Mouse (Mus musculus): ENCODE results near the gene Gm21992. TPM values are rescaled to one million over a fixed set of nuclear protein-coding genes. Genes with fewer than 3 reads are reported as not detected.

Gm21992 gene
- polyA plus RNA-seq, 1 experiment from 2014 or later = 17.1 TPM

DNA sequence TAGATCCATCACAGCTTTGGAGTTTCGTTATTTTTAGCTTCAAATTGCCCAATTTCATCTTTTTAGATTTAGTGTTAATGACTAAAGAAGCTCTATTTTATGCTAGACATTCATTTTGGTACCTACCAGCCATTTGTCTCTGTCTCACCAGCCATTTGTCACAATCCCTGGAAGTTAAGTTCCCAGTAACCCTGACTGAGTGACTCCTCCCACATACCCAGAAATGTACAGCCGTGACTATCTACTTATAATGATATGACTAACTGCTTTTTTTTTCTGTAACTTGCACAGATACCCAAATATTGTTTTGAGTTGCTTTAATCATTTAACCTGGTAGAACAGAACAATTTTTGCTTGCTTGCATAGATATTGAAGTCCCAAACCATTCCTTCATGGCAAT is 34.4 kb upstream of the Gm21992 start:
- no peak for DNase-seq (ENCODE audit: low spot score)
- 64% methylated on average over 2 of the region's 2 CpGs for WGBS

DNA sequence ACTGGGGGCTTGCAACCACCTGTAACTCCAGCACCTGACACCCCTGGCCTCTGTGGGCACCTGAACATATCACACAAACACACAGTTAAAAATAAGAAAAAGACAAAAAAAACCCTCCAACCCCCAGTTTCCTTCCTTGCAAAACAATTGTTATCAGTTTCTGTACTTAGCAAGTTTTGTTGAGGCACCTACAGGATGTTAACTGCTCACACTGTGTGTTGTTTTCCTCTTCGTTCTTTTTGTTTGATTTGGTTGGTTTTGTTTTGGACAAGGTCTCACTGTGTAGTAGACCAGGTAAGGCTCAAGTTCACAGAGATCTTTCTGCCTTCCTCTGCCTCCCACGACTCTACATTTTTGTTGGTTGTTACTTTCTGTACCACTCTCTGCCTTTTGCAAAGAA is 31.2 kb upstream of the Gm21992 start:
- WGBS = 73% methylated on average over 2 of the region's 2 CpGs
- Histone ChIP-seq H3K4me3 (ENCODE audit: low read depth, low read length) (no peak overlapping the region), H3K36me3 (ENCODE audit: control insufficient read depth, insufficient read depth, low read length) (0 out of 2 replicates have a peak, but pooled peaks cover 1% of the 10 kb centered on the region)

More for the DNA sequence above, 34.4 kb upstream of the Gm21992 start:
- Histone ChIP-seq H3K27me3 (replicated peaks; ENCODE audit: control insufficient read depth, insufficient read depth, low read length) (peaks cover 12% of the 10 kb centered on the region), H3K4me1 (ENCODE audit: control insufficient read depth, insufficient read depth, low read length) (no peaks in the 10 kb centered on the region), H3K9ac (ENCODE audit: low read depth, low read length) (no peak overlapping the region), H3K9me3 (ENCODE audit: control insufficient read depth, low read length) (no peaks in the 10 kb centered on the region), H3K4me3 (ENCODE audit: low read depth, low read length) (no peak overlapping the region), H3K27ac (replicated peaks; ENCODE audit: low read depth, low read length) (no peak overlapping the region), H3K36me3 (ENCODE audit: control insufficient read depth, insufficient read depth, low read length) (no peaks in the 10 kb centered on the region), H3K4me2 (ENCODE audit: low read depth, low read length) (no peak overlapping the region)
- no peak for ATAC-seq (ENCODE audit: low read depth)

DNA sequence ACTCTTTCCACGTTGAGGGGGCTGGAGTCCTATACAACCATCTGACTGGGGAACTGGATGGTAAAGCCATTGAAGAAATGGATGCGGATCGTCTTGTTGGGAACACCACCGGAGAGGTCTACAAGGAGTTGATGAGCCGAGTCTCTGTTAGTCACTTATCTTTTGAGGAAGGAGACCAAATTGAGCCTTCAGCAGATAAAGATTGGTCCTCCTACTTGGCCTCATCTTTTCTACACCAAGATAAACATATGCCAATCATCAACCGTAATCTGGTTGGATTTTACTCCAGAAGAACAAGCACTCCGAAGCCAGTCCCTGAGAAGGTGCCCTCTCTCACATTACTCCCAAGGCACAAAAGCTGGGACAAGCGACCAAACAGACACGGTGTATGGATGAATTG is 29.4 kb upstream of the Gm21992 start:
- Histone ChIP-seq H3K27me3 (replicated peaks; ENCODE audit: control insufficient read depth, insufficient read depth, low read length) (peaks cover 23% of the 10 kb centered on the region), H3K36me3 (ENCODE audit: control insufficient read depth, insufficient read depth, low read length) (0 out of 2 replicates have a peak, but pooled peaks cover 13% of the 10 kb centered on the region), H3K27ac (replicated peaks; ENCODE audit: low read depth, low read length) (no peak overlapping the region), H3K9me3 (ENCODE audit: control insufficient read depth, low read length) (no peaks in the 10 kb centered on the region), H3K9ac (ENCODE audit: low read depth, low read length) (no peak overlapping the region), H3K4me3 (ENCODE audit: low read depth, low read length) (no peak overlapping the region), H3K4me1 (ENCODE audit: control insufficient read depth, insufficient read depth, low read length) (peaks cover 8% of the 10 kb centered on the region; the same call in 1 of the 2 replicates), H3K4me2 (ENCODE audit: low read depth, low read length) (no peak overlapping the region)
- ATAC-seq (ENCODE audit: low read depth) (no peak), DNase-seq (ENCODE audit: low spot score) (no peak)
- WGBS = 85% methylated on average over 9 of the region's 9 CpGs

More for the DNA sequence above, 31.2 kb upstream of the Gm21992 start:
- peaks cover 8% of the 10 kb centered on the region; the same call in 1 of the 2 replicates for H3K4me1 ChIP-seq (ENCODE audit: control insufficient read depth, insufficient read depth, low read length)
- H3K9me3 ChIP-seq (ENCODE audit: control insufficient read depth, low read length) = no peaks in the 10 kb centered on the region
- no peak for ATAC-seq (ENCODE audit: low read depth)
- no peak for DNase-seq (ENCODE audit: low spot score)
- no peak overlapping the region for H3K27ac ChIP-seq (replicated peaks; ENCODE audit: low read depth, low read length)
- H3K9ac ChIP-seq (ENCODE audit: low read depth, low read length) = no peak overlapping the region
- H3K27me3 ChIP-seq (replicated peaks; ENCODE audit: control insufficient read depth, insufficient read depth, low read length) = peaks cover 23% of the 10 kb centered on the region
- no peak overlapping the region for H3K4me2 ChIP-seq (ENCODE audit: low read depth, low read length)

DNA sequence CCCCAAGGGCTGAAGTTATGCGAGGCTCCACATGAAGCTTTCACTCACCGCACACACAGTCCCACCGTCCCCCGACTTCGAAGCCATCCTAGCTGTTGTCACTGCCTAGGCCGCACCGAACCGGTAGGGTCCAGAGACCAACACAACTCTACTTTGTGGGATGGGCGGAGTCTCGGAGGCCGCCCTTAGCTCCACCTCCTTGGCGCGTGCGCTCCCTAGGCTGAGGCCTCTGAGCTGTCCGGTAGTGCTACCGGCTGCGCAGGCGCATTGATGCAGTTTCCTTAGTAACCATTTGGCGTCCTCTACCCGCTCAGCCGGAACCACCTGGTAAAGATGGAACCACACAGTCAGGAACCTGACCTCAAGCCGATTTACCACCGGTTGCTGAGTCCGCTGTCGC is 27.7 kb upstream of the Gm21992 start, which contains the start of the genes Ccs and Ccdc87:
Gene Ccs (minus strand): TSS at position 184 of the 400 bp plus-strand sequence.
Gene Ccdc87 (plus strand): TSS at position 218 of the 400 bp plus-strand sequence.
- Histone ChIP-seq H3K9ac (ENCODE audit: low read depth, low read length) (peak within 1 kb of the TSS; percentile 77), H3K36me3 (ENCODE audit: control insufficient read depth, insufficient read depth, low read length) (0 out of 2 replicates have a peak, but pooled peaks cover 13% of the 10 kb centered on the region), H3K27me3 (replicated peaks; ENCODE audit: control insufficient read depth, insufficient read depth, low read length) (peaks cover 23% of the 10 kb centered on the region), H3K27ac (replicated peaks; ENCODE audit: low read depth, low read length) (no peak within 1 kb of the TSS; the same call in 1 of the 2 replicates), H3K4me2 (ENCODE audit: low read depth, low read length) (peak within 1 kb of the TSS; percentile 74), H3K9me3 (ENCODE audit: control insufficient read depth, low read length) (no peaks in the 10 kb centered on the region), H3K4me1 (ENCODE audit: control insufficient read depth, insufficient read depth, low read length) (peaks cover 8% of the 10 kb centered on the region; the same call in 1 of the 2 replicates), H3K4me3 (ENCODE audit: low read depth, low read length) (peak within 1 kb of the TSS; percentile 69)
- peak; percentile 99 for ATAC-seq (ENCODE audit: low read depth)
- DNase-seq (ENCODE audit: low spot score) = peak; percentile 97
- under 1% methylated on average over 25 of the region's 25 CpGs for WGBS

DNA sequence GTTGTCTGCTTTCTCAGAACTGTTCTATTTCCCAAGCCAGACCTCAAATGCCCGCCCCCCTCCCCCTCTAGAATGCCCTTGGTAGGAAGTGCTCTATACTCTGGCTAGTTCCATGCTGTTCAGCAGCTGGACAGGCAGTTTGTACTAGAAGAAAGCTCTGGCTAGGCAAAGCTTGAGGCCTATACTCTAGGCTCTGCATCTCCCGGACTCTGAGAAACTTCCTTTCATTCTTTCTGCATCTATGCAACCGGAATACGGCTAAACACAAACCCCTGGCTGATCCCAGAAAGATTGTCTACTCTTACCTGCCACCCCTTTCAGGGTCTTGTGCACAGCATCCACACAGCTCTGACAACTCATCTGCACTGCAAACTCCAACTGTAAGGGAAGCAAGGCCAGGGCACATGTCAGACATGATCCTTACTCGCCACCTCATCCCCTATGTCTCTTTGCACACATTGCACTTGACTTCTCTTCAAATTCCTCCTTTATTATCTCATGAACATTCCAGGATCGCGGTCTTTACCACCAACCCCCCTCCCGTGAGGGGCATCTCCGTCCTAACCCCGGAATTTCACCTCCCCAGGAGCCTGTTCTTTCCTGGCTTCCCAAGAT is 27.2 kb upstream of the Gm21992 start:
- Histone ChIP-seq H3K4me2 (ENCODE audit: low read depth, low read length) (peak overlapping the region; percentile 74), H3K27ac (replicated peaks; ENCODE audit: low read depth, low read length) (no peak overlapping the region; the same call in 1 of the 2 replicates), H3K27me3 (replicated peaks; ENCODE audit: control insufficient read depth, insufficient read depth, low read length) (peaks cover 23% of the 10 kb centered on the region), H3K36me3 (ENCODE audit: control insufficient read depth, insufficient read depth, low read length) (0 out of 2 replicates have a peak, but pooled peaks cover 13% of the 10 kb centered on the region), H3K9me3 (ENCODE audit: control insufficient read depth, low read length) (no peaks in the 10 kb centered on the region), H3K4me1 (ENCODE audit: control insufficient read depth, insufficient read depth, low read length) (peaks cover 8% of the 10 kb centered on the region; the same call in 1 of the 2 replicates), H3K9ac (ENCODE audit: low read depth, low read length) (peak overlapping the region; percentile 77), H3K4me3 (ENCODE audit: low read depth, low read length) (peak overlapping the region; percentile 69)
- 27% methylated on average over 10 of the region's 10 CpGs for WGBS
- DNase-seq (ENCODE audit: low spot score) = no peak
- peak; percentile 16; the same call in 1 of the 2 replicates for ATAC-seq (ENCODE audit: low read depth)

DNA sequence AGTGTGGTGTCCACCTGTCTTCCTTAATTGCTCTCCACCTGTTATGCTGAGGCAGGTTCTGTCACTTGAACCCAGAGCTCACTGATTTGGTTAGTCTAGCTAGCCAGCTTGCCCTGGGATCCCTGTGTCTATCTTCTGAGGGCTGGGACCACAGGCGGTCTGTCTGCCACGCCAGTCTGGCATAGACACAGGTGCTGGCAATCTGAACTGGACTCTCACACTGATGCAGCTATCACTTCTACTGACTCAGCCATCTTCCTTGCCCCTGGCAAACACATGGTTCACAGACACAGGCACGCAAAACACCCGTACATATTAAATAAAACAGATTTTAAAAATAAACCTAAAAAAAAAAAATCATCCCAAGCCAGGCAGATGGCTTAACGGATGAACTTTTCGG is 25.6 kb upstream of the Gm21992 start:
- H3K27ac ChIP-seq (replicated peaks; ENCODE audit: low read depth, low read length) = no peak overlapping the region
- H3K27me3 ChIP-seq (replicated peaks; ENCODE audit: control insufficient read depth, insufficient read depth, low read length) = peaks cover 23% of the 10 kb centered on the region
- 94% methylated on average over 6 of the region's 6 CpGs for WGBS
- H3K4me3 ChIP-seq (ENCODE audit: low read depth, low read length) = no peak overlapping the region
- peaks cover 24% of the 10 kb centered on the region for H3K36me3 ChIP-seq (ENCODE audit: control insufficient read depth, insufficient read depth, low read length)
- ATAC-seq (ENCODE audit: low read depth) (no peak), DNase-seq (ENCODE audit: low spot score) (no peak)
- H3K9me3 ChIP-seq (ENCODE audit: control insufficient read depth, low read length) = no peaks in the 10 kb centered on the region
- no peak overlapping the region for H3K4me2 ChIP-seq (ENCODE audit: low read depth, low read length)
- H3K4me1 ChIP-seq (ENCODE audit: control insufficient read depth, insufficient read depth, low read length) = peaks cover 8% of the 10 kb centered on the region; the same call in 1 of the 2 replicates
- H3K9ac ChIP-seq (ENCODE audit: low read depth, low read length) = no peak overlapping the region

DNA sequence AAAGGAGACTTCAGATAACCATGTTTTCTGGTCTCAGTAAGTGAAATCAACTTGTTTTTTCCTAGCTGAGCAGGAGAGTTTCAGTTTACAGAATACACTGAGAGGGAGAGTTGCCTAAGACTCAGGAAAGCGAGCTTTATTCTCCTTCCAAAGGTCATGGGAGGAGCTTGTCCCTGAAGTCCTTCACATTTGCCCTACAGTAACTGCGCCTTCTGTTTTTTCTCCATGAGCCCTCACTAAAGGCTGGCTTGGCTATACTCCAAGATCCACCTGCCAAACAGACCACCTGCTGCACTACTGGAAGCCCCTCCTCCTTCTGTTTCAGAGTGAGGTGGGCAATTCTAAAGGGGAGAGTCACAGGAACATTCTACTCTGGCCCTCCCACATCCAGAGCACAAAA is 24.7 kb upstream of the Gm21992 start:
- Histone ChIP-seq H3K4me2 (ENCODE audit: low read depth, low read length) (no peak overlapping the region), H3K4me3 (ENCODE audit: low read depth, low read length) (no peak overlapping the region), H3K27ac (replicated peaks; ENCODE audit: low read depth, low read length) (no peak overlapping the region), H3K36me3 (ENCODE audit: control insufficient read depth, insufficient read depth, low read length) (peaks cover 28% of the 10 kb centered on the region), H3K27me3 (replicated peaks; ENCODE audit: control insufficient read depth, insufficient read depth, low read length) (peaks cover 14% of the 10 kb centered on the region), H3K9ac (ENCODE audit: low read depth, low read length) (no peak overlapping the region), H3K9me3 (ENCODE audit: control insufficient read depth, low read length) (no peaks in the 10 kb centered on the region), H3K4me1 (ENCODE audit: control insufficient read depth, insufficient read depth, low read length) (peaks cover 8% of the 10 kb centered on the region; the same call in 1 of the 2 replicates)
- 71% methylated on average over 2 of the region's 2 CpGs for WGBS
- no peak for ATAC-seq (ENCODE audit: low read depth)
- DNase-seq (ENCODE audit: low spot score) = no peak

DNA sequence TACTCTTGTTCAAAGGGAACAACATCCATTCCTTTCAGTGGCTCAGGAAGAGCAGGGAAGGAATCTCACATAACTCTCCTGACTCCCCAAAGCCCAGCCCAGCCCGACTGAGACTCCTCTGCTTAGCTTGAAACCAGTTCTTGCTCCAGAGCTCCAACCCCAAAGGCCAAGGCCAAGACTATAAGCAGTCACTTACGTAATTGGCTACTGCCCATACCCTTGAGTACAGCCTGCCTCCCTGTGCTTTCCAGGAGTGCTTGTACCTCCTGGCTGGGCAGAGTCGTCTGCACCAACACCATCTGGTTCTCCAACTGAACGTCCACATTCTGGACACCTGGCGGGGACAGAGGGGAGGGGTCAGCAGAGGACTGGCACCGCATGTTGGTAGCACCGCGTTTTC is 22.6 kb upstream of the Gm21992 start:
- Histone ChIP-seq H3K4me3 (ENCODE audit: low read depth, low read length) (no peak overlapping the region), H3K9me3 (ENCODE audit: control insufficient read depth, low read length) (no peaks in the 10 kb centered on the region), H3K4me2 (ENCODE audit: low read depth, low read length) (no peak overlapping the region), H3K9ac (ENCODE audit: low read depth, low read length) (no peak overlapping the region), H3K27ac (replicated peaks; ENCODE audit: low read depth, low read length) (no peak overlapping the region), H3K27me3 (replicated peaks; ENCODE audit: control insufficient read depth, insufficient read depth, low read length) (no peaks in the 10 kb centered on the region), H3K4me1 (ENCODE audit: control insufficient read depth, insufficient read depth, low read length) (peaks cover 8% of the 10 kb centered on the region; the same call in 1 of the 2 replicates), H3K36me3 (ENCODE audit: control insufficient read depth, insufficient read depth, low read length) (peaks cover 35% of the 10 kb centered on the region)
- WGBS = 81% methylated on average over 8 of the region's 8 CpGs
- no peak for DNase-seq (ENCODE audit: low spot score)
- no peak for ATAC-seq (ENCODE audit: low read depth)

Data from embryonic facial prominence, embryonic 14.5 days (tissue).